Mouse (Mus musculus) C2C12 (cell line): Measurements from ENCODE around the gene Ypel2. TPM values are rescaled to one million over a fixed set of nuclear protein-coding genes. Genes with fewer than 3 reads are reported as not detected.

Source experiments
- H3K27me3 ChIP-seq: one replicate; pipeline ENCODE4 v1.6.1; 2011; ENCODE audit not compliant: control insufficient read depth, insufficient read depth, insufficient read length
- H3K36me3 ChIP-seq: one replicate; pipeline ENCODE4 v1.6.1; 2011; ENCODE audit not compliant: control insufficient read depth, insufficient read depth
- H3K4me3 ChIP-seq: one replicate; pipeline ENCODE4 v1.5.1; 2011; ENCODE audit warnings: mild to moderate bottlenecking, control low read depth; ENCODE audit not compliant: poor library complexity, insufficient read depth, severe bottlenecking
- H3K79me2 ChIP-seq: one replicate; pipeline ENCODE4 v1.6.1; 2011; ENCODE audit not compliant: control insufficient read depth, insufficient read depth
- H3K79me3 ChIP-seq: one replicate; pipeline ENCODE4 v1.6.1; 2011; ENCODE audit warnings: low read depth, control low read depth
- H3ac ChIP-seq: one replicate; pipeline ENCODE3; 2011; ENCODE audit warnings: low read depth; ENCODE audit not compliant: control insufficient read depth, insufficient read length
- CEBPB ChIP-seq: IDR thresholded peaks from one replicate; pipeline ENCODE4 v1.6.1; 2011; ENCODE audit warnings: low read depth, mild to moderate bottlenecking, control low read depth, moderate library complexity
- CTCF ChIP-seq: IDR thresholded peaks from one replicate; pipeline ENCODE4 v1.5.1; 2011; ENCODE audit not compliant: control insufficient read depth, insufficient read depth, insufficient read length
- FOSL1 ChIP-seq: IDR thresholded peaks from one replicate; pipeline ENCODE4 v1.8.0; 2011; ENCODE audit warnings: mild to moderate bottlenecking, low read length; ENCODE audit not compliant: poor library complexity, insufficient read depth, severe bottlenecking
- MAX ChIP-seq: IDR thresholded peaks from one replicate; pipeline ENCODE4 v1.6.1; 2011; ENCODE audit warnings: mild to moderate bottlenecking, control low read depth
- MYOD1 ChIP-seq: IDR thresholded peaks from one replicate; pipeline ENCODE4 v1.6.1; 2011; ENCODE audit warnings: low read depth; ENCODE audit not compliant: control insufficient read depth, insufficient read length
- MYOG ChIP-seq: IDR thresholded peaks from one replicate; pipeline ENCODE4 v1.6.1; 2011; ENCODE audit not compliant: control insufficient read depth, insufficient read length; ENCODE audit errors: extremely low read depth
- USF1 ChIP-seq: IDR thresholded peaks from one replicate; pipeline ENCODE4 v1.6.1; 2011; ENCODE audit warnings: low read depth, mild to moderate bottlenecking, control low read depth, moderate library complexity
- polyA plus RNA-seq: library from polyadenylated mRNA; unstranded; fragments of >200 nt; fragmentation: generic; extraction: Trizol; gene quantifications from one replicate; pipeline ENCODE4 v1.2.1, GENCODE M21; 2012; ENCODE audit warnings: missing spikeins

The Ypel2 gene
- polyA plus RNA-seq, 1 experiment = 0.14 TPM

- Histone ChIP-seq H3K79me2 (no peaks in the 10 kb centered on the region), H3ac (no peak overlapping the region)
These were observed 43.0 kb downstream of the Ypel2 start for GRCm38 (mm10) chr11:86950491-86950890.

GRCm38 (mm10) chr11:86949951-86950441, 43.5 kb downstream of the Ypel2 start:
- no peaks in the 10 kb centered on the region for H3K36me3 ChIP-seq
- no peaks in the 10 kb centered on the region for H3K27me3 ChIP-seq
- no peak overlapping the region for H3K4me3 ChIP-seq
- H3K79me3 ChIP-seq = no peaks in the 10 kb centered on the region
- H3K79me2 ChIP-seq = no peaks in the 10 kb centered on the region
- H3ac ChIP-seq = no peak overlapping the region
- TF ChIP-seq MAX = no peak
- no peak for TF ChIP-seq FOSL1
- TF ChIP-seq CTCF = no peak
- no peak for TF ChIP-seq CEBPB
- TF ChIP-seq MYOG = no peak
- no peak for TF ChIP-seq USF1
- no peak for TF ChIP-seq MYOD1

More at GRCm38 (mm10) chr11:86950491-86950890, 43.0 kb downstream of the Ypel2 start:
- no peak for TF ChIP-seq CTCF
- no peak for TF ChIP-seq CEBPB
- no peak for TF ChIP-seq USF1
- TF ChIP-seq MAX = no peak
- no peak for TF ChIP-seq FOSL1
- TF ChIP-seq MYOG = no peak
- Histone ChIP-seq H3K79me3 (no peaks in the 10 kb centered on the region), H3K36me3 (no peaks in the 10 kb centered on the region), H3K27me3 (no peaks in the 10 kb centered on the region), H3K4me3 (no peak overlapping the region)

GRCm38 (mm10) chr11:86946644-86947195, 46.8 kb downstream of the Ypel2 start:
- Histone ChIP-seq H3K27me3 (no peaks in the 10 kb centered on the region), H3K79me2 (no peaks in the 10 kb centered on the region), H3ac (no peak overlapping the region), H3K79me3 (no peaks in the 10 kb centered on the region), H3K4me3 (no peak overlapping the region), H3K36me3 (no peaks in the 10 kb centered on the region)
- TF ChIP-seq MYOG (no peak), MAX (no peak), CEBPB (no peak), MYOD1 (no peak), CTCF (no peak), FOSL1 (no peak), USF1 (no peak)

GRCm38 (mm10) chr11:86945933-86946332, 47.6 kb downstream of the Ypel2 start:
- Histone ChIP-seq H3K27me3 (no peaks in the 10 kb centered on the region), H3K4me3 (no peak overlapping the region)
- no peak for TF ChIP-seq MYOD1
- no peak for TF ChIP-seq USF1
- TF ChIP-seq CTCF = no peak
- TF ChIP-seq FOSL1 = no peak
- no peak for TF ChIP-seq MYOG
- TF ChIP-seq MAX = no peak
- TF ChIP-seq CEBPB = no peak

GRCm38 (mm10) chr11:86945058-86945457, 48.4 kb downstream of the Ypel2 start:
- no peaks in the 10 kb centered on the region for H3K27me3 ChIP-seq
- H3K4me3 ChIP-seq = no peak overlapping the region
- H3K36me3 ChIP-seq = no peaks in the 10 kb centered on the region
- TF ChIP-seq CEBPB (no peak), CTCF (no peak), USF1 (no peak), FOSL1 (no peak), MAX (no peak), MYOG (no peak), MYOD1 (no peak)
- H3K79me3 ChIP-seq = no peaks in the 10 kb centered on the region
- no peaks in the 10 kb centered on the region for H3K79me2 ChIP-seq
- H3ac ChIP-seq = no peak overlapping the region

More at GRCm38 (mm10) chr11:86945933-86946332, 47.6 kb downstream of the Ypel2 start:
- no peak overlapping the region for H3ac ChIP-seq
- no peaks in the 10 kb centered on the region for H3K79me3 ChIP-seq
- H3K36me3 ChIP-seq = no peaks in the 10 kb centered on the region
- no peaks in the 10 kb centered on the region for H3K79me2 ChIP-seq

- no peaks in the 10 kb centered on the region for H3K27me3 ChIP-seq
- H3K4me3 ChIP-seq = no peak overlapping the region
- no peaks in the 10 kb centered on the region for H3K79me3 ChIP-seq
- H3K36me3 ChIP-seq = no peaks in the 10 kb centered on the region
- no peaks in the 10 kb centered on the region for H3K79me2 ChIP-seq
- no peak overlapping the region for H3ac ChIP-seq
- no peak for TF ChIP-seq MYOD1
- no peak for TF ChIP-seq MYOG
- TF ChIP-seq MAX = no peak
These were observed 49.0 kb downstream of the Ypel2 start for GRCm38 (mm10) chr11:86944539-86944938.
